Mouse (Mus musculus): ENCODE results near the gene Smim9.
"Not testable (repeated sequence)": the region's sequence is repeated elsewhere in the genome, so short reads cannot be mapped to it uniquely, and the experiment has no call there.

The Smim9 gene

GRCm38 (mm10) chrX:75163670-75164069, at the start of gene Smim9:
Gene Smim9 (minus strand): TSS chrX:75163770.
- DNase-seq (ENCODE audit: low spot score): no peak

GRCm38 (mm10) chrX:75155576-75156243, 7.9 kb downstream of the Smim9 start:
- peak; percentile 24 for DNase-seq (ENCODE audit: low spot score)

- no peak for DNase-seq (ENCODE audit: low spot score)
Measured at GRCm38 (mm10) chrX:75152249-75152648, 11.3 kb downstream of the Smim9 start.

DNA sequence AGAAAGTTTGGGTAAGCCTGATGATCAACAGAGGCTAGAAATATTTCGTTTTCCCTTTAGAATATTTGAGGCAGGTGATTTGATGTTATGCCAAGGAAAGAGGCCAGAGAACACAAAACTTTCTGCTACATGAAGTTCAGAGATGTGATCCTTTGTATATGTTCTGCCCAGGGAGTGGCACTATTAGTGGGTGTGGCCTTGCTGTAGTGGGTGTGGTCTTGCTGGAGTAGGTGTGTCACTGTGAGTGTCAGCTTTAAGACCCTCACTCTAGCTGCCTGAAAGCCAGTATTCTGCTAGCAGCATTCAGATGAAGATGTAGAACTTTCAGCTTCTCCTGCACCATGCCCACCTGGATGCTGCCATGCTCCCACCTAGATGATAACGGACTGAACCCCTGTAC, 13.3 kb downstream of the Smim9 start:
- DNase-seq (ENCODE audit: low spot score): no peak

- DNase-seq (ENCODE audit: low spot score): no peak
Measured at GRCm38 (mm10) chrX:75148414-75148813, 15.2 kb downstream of the Smim9 start.

DNA sequence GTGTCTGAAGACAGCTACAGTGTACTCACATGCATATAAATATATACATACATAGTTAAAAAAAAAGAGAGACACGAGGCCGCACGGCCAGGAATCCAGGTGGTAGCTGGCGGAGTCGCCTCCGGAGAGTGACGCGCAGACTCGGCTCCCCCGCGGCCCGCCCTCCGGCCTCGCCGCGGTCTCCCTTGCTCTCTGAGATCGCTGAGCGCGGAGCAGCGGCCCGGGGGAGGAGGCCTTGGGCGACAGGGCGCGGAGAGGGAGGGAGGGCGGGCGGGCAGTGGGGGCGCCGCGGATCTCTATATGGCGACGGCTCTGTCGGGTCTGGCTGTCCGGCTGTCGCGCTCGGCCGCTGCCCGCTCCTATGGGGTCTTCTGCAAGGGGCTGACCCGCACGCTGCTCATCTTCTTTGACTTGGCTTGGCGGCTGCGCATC, 20.4 kb downstream of the Smim9 start:
- not testable (repeated sequence) for DNase-seq (ENCODE audit: low spot score)

- DNase-seq (ENCODE audit: low spot score): no peak
Measured at GRCm38 (mm10) chrX:75138182-75138581, 25.4 kb downstream of the Smim9 start.

- DNase-seq (ENCODE audit: low spot score): no peak
Measured at GRCm38 (mm10) chrX:75137729-75138128, 25.8 kb downstream of the Smim9 start.

DNA sequence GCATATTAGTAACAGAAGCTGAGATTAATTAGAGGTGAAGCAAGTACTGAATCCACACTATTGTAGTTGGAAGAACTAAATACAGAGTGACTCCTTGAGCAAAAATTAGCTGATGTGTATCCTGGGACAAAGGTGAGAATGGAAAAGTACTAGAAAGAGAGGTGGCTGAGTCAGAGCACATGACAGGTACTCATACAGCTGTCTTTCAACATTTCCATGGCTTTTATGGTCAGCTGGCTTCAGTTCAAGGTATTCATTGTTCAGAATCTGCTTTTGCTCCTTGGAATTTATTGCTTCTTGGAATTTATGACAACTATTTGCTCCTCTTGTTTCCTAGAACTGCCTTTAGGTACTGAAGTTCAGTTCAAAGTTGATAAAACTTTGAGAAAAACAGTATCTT, 26.6 kb downstream of the Smim9 start:
- no peak for DNase-seq (ENCODE audit: low spot score)

GRCm38 (mm10) chrX:75130467-75131160, 33.0 kb downstream of the Smim9 start, which contains the start of gene Mpp1:
Gene Mpp1 (minus strand): TSS chrX:75131016.
- DNase-seq (ENCODE audit: low spot score): peak; percentile 82

DNA sequence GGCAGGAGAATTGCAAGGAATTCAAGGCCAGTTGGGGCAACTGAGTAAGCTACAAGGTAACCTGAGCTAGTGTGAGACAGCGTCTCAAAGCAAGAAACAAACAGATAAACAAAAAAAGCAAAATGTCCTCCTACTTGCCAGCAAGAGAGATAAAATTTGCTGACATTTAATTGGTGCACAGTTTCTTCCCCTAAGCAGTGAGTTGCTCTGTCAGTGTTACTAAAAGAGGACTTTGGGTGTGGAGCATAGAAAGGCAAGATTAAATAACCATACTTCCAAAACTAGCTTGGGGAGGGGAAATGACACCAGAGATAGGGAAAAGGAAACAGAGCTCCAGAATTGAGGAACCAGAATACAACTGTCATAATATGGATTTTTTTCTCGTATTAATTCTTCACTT, 34.1 kb downstream of the Smim9 start:
- DNase-seq (ENCODE audit: low spot score): no peak

DNA sequence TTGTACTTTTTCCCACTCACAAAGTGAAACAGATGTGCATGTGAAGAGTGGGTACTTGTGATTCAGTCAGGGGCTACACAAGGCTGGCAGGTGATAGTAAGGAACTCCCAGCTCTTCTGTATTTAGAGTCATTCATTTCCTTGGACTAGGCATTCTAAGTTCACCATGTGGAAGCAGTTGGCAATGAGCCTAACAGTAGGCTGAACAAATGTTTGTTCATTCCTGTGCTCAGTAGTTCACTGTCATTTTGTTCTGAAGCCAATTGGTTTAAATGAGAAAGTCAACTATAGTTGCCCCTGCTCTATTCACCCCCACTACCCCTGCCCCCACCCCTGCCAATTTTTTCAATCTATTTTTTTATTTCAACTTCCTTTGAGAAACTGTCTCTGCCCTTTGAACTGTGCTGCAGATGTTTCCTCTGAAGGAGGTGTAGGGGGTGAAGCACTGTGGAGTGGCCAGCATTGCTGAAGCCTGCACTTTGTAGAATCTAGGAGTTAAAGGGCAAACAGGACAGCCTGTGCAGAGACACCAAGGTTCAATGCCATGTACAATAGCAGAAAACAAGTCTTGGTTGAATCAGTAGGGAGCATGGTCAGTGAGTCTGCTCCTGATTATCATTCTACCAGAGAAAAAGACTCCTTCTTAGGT, 35.1 kb downstream of the Smim9 start:
- DNase-seq (ENCODE audit: low spot score): peak; percentile 32

GRCm38 (mm10) chrX:75126893-75127292, 36.7 kb downstream of the Smim9 start:
- DNase-seq (ENCODE audit: low spot score): peak; percentile 5

- DNase-seq (ENCODE audit: low spot score): no peak
Measured at GRCm38 (mm10) chrX:75125606-75126005, 38.0 kb downstream of the Smim9 start.

DNA sequence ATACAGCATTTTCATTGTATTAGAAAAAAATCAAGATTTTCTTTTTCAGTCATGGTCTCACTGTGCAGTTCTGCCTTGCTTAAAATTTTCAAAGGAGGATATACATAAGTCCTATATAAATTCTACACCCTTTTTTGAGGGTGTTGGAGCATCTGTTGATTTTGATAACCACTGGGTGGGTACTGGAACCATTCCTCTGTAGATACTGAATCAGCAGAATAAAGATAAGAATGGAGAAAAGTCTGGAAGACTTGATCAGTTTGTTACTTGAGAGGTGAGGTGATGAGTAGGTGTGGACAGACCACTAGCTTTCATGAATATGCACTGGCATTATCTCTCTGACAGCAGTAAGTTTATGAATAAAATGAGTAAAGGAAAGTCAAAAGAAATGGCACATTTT, 48.0 kb downstream of the Smim9 start:
- DNase-seq (ENCODE audit: low spot score): no peak

DNA sequence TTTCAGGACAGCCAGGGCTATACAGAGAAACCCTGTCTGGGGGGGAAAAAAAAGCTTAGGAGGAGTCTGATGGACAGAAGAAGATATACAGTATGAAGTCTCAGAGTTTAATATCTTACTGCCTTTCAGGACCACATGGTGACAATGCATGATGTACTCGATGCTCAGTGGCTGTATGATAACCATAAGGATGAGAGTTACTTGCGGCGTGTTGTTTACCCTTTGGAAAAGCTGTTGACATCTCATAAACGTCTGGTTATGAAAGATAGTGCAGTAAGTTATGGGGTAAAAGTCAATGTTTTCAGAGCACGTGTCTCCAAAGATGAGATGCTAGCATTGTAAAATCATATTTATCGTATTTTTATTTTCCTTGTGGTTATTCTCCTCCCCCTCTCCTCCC, 61.3 kb downstream of the Smim9 start:
- no peak for DNase-seq (ENCODE audit: low spot score)

DNA sequence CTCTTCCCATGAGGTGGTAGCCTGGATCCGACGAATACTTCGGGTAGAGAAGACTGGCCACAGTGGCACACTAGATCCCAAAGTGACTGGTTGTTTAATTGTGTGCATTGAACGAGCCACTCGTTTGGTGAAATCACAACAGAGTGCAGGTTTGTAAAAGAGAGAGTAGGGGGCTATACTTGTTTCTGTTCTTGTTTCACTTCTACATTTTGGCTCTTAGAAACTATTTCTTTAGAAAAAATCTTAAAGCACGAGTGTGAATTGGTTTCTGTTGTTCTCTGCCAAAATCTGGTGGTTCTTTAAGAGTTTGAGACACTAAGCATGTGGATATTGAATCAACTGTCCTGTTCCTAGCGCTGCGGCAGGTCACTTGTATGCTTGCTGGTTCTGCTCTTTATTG, 64.8 kb downstream of the Smim9 start:
- no peak for DNase-seq (ENCODE audit: low spot score)

DNA sequence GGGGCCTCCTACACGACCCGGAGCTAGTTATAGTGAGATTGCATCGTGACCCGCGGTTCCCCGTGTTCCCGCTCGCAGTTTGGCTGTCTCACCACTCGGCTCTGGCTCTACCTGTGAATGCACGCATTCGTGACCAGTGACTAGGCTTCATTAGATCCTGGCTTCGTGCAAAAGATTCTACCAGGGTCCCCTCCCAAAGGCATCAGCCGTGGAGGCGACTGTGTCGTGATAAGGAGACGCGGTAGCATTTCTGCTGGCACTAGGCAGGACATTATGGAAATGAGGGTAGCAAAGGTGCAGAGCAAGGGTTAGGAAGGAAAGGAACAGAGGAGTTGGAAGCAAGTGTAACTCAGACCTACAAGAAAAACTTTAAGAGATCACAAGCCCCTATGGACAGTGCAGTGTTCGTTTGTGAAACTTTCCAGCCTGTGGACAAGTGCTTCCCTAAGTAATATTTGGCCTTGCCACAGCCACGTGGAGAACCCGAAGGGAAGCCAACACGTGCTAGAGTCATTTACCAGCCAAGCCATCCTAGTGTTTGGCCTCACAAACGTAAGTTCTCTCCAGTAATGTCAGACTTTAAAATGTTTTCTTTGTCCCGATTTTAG, 67.3 kb downstream of the Smim9 start:
- no peak for DNase-seq (ENCODE audit: low spot score)

Measured in lung, postnatal 25 days (tissue).